8 mouse cellular contexts compared by ENCODE assay signal in the genomic region with DNA sequence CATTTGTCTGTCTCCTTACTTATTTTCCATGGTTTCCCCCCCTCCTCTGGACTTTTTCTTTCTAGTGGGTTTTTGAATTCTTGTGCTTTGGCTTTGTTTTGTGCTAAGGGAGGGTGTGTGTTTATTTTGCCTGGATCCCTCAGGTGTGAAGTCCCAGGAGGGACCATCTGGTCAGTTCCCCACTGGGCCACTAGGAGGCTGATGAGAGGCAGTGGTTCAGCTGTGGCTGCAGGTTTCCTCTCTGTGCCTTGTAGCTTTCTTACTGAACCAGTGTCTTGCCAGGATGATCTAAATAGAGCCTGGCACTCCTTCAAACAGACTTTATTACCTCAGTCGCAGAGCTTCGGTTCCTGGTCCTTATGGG. TPM values are rescaled to one million over a fixed set of nuclear protein-coding genes. Genes with fewer than 3 reads are reported as not detected.
DNase-seq lines count a peak whose midpoint lies in the region; ATAC-seq lines count a peak whose summit lies in the region.

No protein-coding gene starts in this region.

- no peak overlapping the region for H3K9ac ChIP-seq in intestine, embryonic 15.5 days

- no peaks in the 10 kb centered on the region for H3K9me3 ChIP-seq in intestine, embryonic 15.5 days
- no peaks in the 10 kb centered on the region for H3K9me3 ChIP-seq in midbrain, embryonic 10.5 days (replicated peaks)

- H3K4me2 ChIP-seq in intestine, embryonic 15.5 days (replicated peaks) = peak overlapping the region; percentile 80

- H3K27ac ChIP-seq in intestine, embryonic 15.5 days = no peak overlapping the region
- H3K27ac ChIP-seq in midbrain, embryonic 10.5 days (replicated peaks) = 0 out of 2 replicates have a peak overlapping the region, but pooled peaks have one; percentile 100

- DNase-seq in adrenal gland, adult (ENCODE audit: inconsistent age in 2 of 2, low spot score in 1 of 2) = peak; percentile 73 to 90
- peak; percentile 84 for DNase-seq in embryo, embryonic 10 days (ENCODE audit: low spot score)
- DNase-seq in gastrocnemius, postnatal 14 days = peak; percentile 62
- DNase-seq in left cerebral cortex, postnatal 36 days (ENCODE audit: low spot score in 2 of 2) = peak; percentile 58 to 73
- peak; percentile 60 for DNase-seq in midbrain, embryonic 10.5 days (ENCODE audit: low spot score)
- DNase-seq in right cerebral cortex, postnatal 36 days (ENCODE audit: low spot score in 2 of 2) = peak; percentile 47 to 64
- peak; percentile 65 to 74 for DNase-seq in urinary bladder, postnatal 36 days (ENCODE audit: low spot score in 2 of 2)

- intact Hi-C loops in gastrocnemius, postnatal 14 days (cut with DNase I; ENCODE audit: low total_unique reads) = no loop called here
- intact Hi-C loops in left cerebral cortex, postnatal 36 days (cut with DNase I) = loop anchor here (5.0 kb wide), 1 partner anchor 100 kb away; a partner anchor contains a TSS

- H3K36me3 ChIP-seq in intestine, embryonic 15.5 days = peaks cover 9% of the 10 kb centered on the region; the same call in 1 of the 2 replicates
- peaks cover 46% of the 10 kb centered on the region for H3K36me3 ChIP-seq in midbrain, embryonic 10.5 days

- peaks cover 19% of the 10 kb centered on the region for H3K4me1 ChIP-seq in intestine, embryonic 15.5 days (replicated peaks)
- H3K4me1 ChIP-seq in midbrain, embryonic 10.5 days = peaks cover 30% of the 10 kb centered on the region

- ATAC-seq in intestine, embryonic 15.5 days = peak; percentile 44; the same call in 1 of the 2 replicates

- H3K4me3 ChIP-seq in intestine, embryonic 15.5 days (replicated peaks) = peak overlapping the region; percentile 95
- peak overlapping the region; percentile 83 for H3K4me3 ChIP-seq in midbrain, embryonic 10.5 days

- WGBS in intestine, embryonic 15.5 days = 13% methylated on average over 2 of the region's 2 CpGs
- WGBS in midbrain, embryonic 10.5 days = 42% methylated on average over 2 of the region's 2 CpGs

- no peaks in the 10 kb centered on the region for H3K27me3 ChIP-seq in intestine, embryonic 15.5 days (replicated peaks)
- H3K27me3 ChIP-seq in midbrain, embryonic 10.5 days (ENCODE audit: low read depth, poor library complexity, severe bottlenecking) = peaks cover 26% of the 10 kb centered on the region

RNA-seq across cellular contexts. Expression of a gene that starts 1.5 kb away (rescaled TPM):
- total RNA-seq in gastrocnemius, postnatal 14 days (2021) = 1 to 10 TPM; 7.0 to 7.5 TPM
- polyA plus RNA-seq in intestine, embryonic 15.5 days (2015; fragmentation: Nextera tagmentation; extraction: Ambion mirVana) = 17.3 and 17.9 TPM in 2 replicates
- 10 to 100 TPM; 45.3 to 46.4 TPM for total RNA-seq in left cerebral cortex, postnatal 36 days (2021)
- 37.7 and 42.8 TPM in 2 replicates for polyA plus RNA-seq in midbrain, embryonic 10.5 days (2016; fragmentation: Nextera tagmentation; extraction: Ambion mirVana)

RNA-seq across cellular contexts. Expression of a gene that starts 13.8 kb away (rescaled TPM):
- 10 to 100 TPM; 27.0 to 31.3 TPM for total RNA-seq in gastrocnemius, postnatal 14 days (2021)
- polyA plus RNA-seq in intestine, embryonic 15.5 days (2015; fragmentation: Nextera tagmentation; extraction: Ambion mirVana) = 119 and 128 TPM in 2 replicates
- total RNA-seq in left cerebral cortex, postnatal 36 days (2021) = 10 to 100 TPM; 68.7 to 75.7 TPM
- polyA plus RNA-seq in midbrain, embryonic 10.5 days (2016; fragmentation: Nextera tagmentation; extraction: Ambion mirVana) = 143 and 156 TPM in 2 replicates

RNA-seq across cellular contexts. Expression of a gene that starts 30.7 kb away (rescaled TPM):
- 10 to 100 TPM; 17.2 to 20.8 TPM for total RNA-seq in gastrocnemius, postnatal 14 days (2021)
- 5.4 and 5.7 TPM in 2 replicates for polyA plus RNA-seq in intestine, embryonic 15.5 days (2015; fragmentation: Nextera tagmentation; extraction: Ambion mirVana)
- total RNA-seq in left cerebral cortex, postnatal 36 days (2021) = 10 to 100 TPM; 41.0 to 41.8 TPM
- polyA plus RNA-seq in midbrain, embryonic 10.5 days (2016; fragmentation: Nextera tagmentation; extraction: Ambion mirVana) = 6.3 and 8.1 TPM in 2 replicates

Comparison
In these comparisons a context has a peak if more than half of its experiments do, and no peak if none do; other contexts are left out.
1. RNA of a gene that starts 1.5 kb away (total RNA-seq): 45.3 to 46.4 TPM in left cerebral cortex, postnatal 36 days; 7.0 to 7.5 TPM in gastrocnemius, postnatal 14 days; every median in the first group is over 4 times any median in the second.
2. Peak in every context shown above with its lines, with median percentiles within 50 percentile points of each other: DNase-seq.